Mouse (Mus musculus): Measurements from ENCODE around the gene Rptor. TPM values are rescaled to one million over a fixed set of nuclear protein-coding genes. Genes with fewer than 3 reads are reported as not detected.

The Rptor gene
- total RNA-seq, 2 experiments from 2014 or later = 62.9 to 67.5 TPM

DNA sequence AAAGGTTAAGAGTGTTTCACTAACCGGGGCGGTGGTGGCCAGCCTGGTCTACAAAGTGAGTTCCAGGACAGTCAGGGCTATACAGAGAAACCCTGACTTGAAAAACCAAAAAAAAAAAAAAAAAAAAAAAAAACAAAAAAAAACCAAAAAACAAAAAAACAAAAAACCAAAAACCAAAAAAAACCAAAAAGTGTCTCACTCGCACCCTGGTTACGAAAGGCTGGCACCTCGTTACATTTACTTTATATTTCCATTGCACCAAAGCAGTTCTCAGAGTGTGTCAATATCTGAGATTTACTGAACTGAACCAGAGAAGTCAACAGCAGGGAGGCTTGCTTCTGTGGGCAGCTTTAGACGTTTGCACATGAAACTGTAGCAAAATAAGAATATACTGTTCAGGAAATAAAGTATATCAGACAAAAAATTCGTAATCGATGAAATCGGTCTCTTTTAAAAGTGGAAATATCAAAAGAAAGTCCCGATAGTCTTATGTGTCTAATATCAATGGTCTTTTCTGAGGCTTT lies 466 bp upstream of the Rptor start:
- DNase-seq (ENCODE audit: low spot score in 2 of 2) = no peak
- intact Hi-C loops (cut with DNase I) = loop anchor here (5.0 kb wide), 2 partner anchors 55 to 100 kb away; partner anchors contain the start of gene Nptx1

GRCm38 (mm10) chr11:119603527-119603905 lies 811 bp downstream of the Rptor start:
- peak; percentile 18 to 25 for DNase-seq (ENCODE audit: low spot score in 2 of 2)
- intact Hi-C loops (cut with DNase I) = loop anchor here (5.0 kb wide), 2 partner anchors 56 to 101 kb away; partner anchors contain the start of gene Nptx1

- DNase-seq (ENCODE audit: low spot score in 2 of 2) = no peak
- intact Hi-C loops (cut with DNase I) = no loop called here
Observed at GRCm38 (mm10) chr11:119607464-119607863, 4.8 kb downstream of the Rptor start.

DNA sequence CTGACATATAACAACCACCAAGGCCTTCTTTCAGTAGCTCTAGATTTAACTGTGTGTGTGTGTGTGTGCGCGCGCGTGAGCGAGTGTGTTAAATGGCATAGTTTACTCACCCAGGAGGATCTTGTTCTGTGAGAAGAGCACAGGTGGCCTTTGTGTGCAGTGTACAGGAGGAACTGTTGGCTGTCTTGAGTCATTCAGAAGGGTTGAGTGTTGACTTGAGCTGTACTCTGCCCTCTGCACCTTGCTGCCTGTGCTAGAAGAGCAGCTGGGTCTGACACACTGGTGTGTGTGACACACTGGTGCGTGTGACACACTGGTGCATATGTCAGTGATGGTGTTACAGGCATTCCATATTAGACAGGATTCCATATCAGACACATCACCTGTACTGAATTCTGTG lies 8.8 kb downstream of the Rptor start:
- no peak for DNase-seq (ENCODE audit: low spot score in 2 of 2)
- intact Hi-C loops (cut with DNase I) = no loop called here

- no peak for DNase-seq (ENCODE audit: low spot score in 2 of 2)
- intact Hi-C loops (cut with DNase I) = no loop called here
Observed at GRCm38 (mm10) chr11:119612179-119612578, 9.5 kb downstream of the Rptor start.

DNA sequence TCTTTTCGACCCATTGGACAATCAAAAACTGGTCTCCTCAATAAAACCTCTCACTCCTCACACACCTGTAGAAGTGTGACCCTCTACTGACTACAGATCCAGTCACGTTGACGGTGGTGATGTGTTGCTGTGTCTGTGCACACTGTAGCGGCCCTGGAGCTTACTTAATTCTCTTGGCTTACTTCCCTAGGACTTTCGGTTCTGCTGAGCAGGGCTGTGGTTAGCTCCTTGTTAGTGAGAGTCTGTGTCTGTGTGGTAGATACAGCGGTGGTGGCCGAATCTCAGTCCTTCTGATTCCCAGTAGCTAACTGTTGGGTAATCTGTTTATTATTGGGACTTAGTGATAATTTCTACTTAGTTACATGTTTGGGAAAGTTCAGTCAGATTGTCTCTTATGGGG lies 12.4 kb downstream of the Rptor start:
- intact Hi-C loops (cut with DNase I) = loop anchor here (5.0 kb wide), 2 partner anchors 68 to 113 kb away; partner anchors contain the start of gene Nptx1
- DNase-seq (ENCODE audit: low spot score in 2 of 2) = no peak

GRCm38 (mm10) chr11:119618763-119619162 lies 16.1 kb downstream of the Rptor start:
- peak; percentile 24 to 46 for DNase-seq (ENCODE audit: low spot score in 2 of 2)

DNA sequence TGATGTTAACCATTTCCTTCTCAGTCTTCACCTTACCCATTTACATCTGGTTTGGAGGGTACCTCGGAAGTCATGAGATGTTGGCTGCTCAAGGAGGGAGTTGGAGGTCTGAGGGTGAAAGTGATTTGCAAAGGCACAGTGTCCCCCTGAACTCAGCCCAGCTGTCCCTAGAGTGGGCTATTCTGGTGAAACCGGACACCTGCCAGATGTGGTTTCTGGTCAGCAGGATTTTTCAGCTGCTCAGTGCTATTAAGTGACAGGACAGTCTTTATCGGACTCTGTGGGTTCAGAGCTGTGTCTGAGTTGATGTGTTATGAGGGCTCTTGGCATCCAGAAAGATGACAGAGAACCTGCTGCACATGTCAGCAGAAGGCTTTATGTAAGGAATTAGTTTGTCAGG lies 18.6 kb downstream of the Rptor start:
- intact Hi-C loops (cut with DNase I) = no loop called here

More at GRCm38 (mm10) chr11:119618763-119619162, 16.1 kb downstream of the Rptor start:
- intact Hi-C loops (cut with DNase I) = loop anchor here (5.0 kb wide), 2 partner anchors 71 to 116 kb away; partner anchors contain the start of gene Nptx1

DNA sequence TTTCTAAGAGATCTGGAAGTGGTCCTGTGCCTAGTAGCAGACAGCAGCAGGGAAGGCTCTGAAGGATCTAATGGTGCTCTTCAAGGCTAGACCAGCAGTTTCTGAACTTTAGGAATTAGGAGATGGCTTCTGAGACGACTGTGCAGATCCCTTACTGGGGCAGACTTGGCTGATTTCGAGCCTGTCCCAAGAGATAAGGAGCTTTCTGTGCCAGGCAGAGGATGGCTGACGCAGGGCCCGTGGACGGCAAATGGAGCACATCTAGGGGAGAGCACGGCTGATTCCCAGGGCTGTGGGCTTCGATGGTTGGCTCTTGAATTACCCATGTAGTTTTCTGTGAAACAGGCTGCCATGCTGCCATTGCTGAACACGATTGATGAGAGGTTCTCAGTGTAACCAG lies 21.1 kb downstream of the Rptor start:
- no peak for DNase-seq (ENCODE audit: low spot score in 2 of 2)
- intact Hi-C loops (cut with DNase I) = no loop called here

More for the DNA sequence above, 18.6 kb downstream of the Rptor start:
- no peak for DNase-seq (ENCODE audit: low spot score in 2 of 2)

DNA sequence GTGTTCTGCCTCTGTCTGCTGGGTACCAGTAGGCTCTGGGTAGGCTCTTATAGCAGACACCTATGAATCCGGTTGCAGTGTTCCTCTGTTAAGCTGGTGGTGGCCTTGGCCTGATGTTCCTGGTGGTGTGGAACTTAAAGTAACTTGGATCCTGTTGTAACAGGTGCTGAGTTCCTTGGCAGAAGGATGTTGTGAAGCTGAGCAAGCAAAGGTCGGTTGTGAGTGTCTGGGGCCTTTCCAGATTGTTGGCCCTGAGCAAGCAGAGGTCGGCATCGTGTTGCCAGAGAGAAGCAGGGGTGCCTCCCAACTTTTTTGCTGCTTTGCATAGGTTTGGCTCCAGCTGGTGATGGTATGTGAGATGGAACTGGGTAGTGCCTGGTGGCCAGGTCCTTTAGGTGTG lies 21.7 kb downstream of the Rptor start:
- no peak for DNase-seq (ENCODE audit: low spot score in 2 of 2)
- intact Hi-C loops (cut with DNase I) = no loop called here

GRCm38 (mm10) chr11:119624955-119625354 lies 22.2 kb downstream of the Rptor start:
- intact Hi-C loops (cut with DNase I) = no loop called here
- DNase-seq (ENCODE audit: low spot score in 2 of 2) = no peak

DNA sequence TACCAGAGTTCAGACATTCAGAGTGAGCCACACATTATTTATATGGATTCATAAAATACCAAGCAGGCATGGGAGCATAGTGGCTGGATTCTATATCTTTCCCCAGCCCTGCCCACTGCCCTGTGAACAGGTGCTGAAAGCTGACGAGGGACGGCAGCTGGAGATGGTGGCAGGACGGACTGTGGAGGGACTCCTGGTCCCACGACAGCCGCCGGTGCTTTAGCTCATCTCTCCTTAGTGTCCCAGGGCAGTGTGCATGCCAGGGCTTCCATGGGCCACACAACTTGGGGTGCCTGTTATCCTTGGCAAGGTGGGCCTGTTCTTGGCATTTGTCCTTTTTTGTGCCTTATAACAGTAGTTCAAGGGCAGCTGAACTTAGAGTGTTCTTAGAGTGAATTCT lies 22.8 kb downstream of the Rptor start:
- intact Hi-C loops (cut with DNase I) = no loop called here
- no peak for DNase-seq (ENCODE audit: low spot score in 2 of 2)

- intact Hi-C loops (cut with DNase I) = no loop called here
- no peak for DNase-seq (ENCODE audit: low spot score in 2 of 2)
Observed at GRCm38 (mm10) chr11:119625943-119626342, 23.2 kb downstream of the Rptor start.

DNA sequence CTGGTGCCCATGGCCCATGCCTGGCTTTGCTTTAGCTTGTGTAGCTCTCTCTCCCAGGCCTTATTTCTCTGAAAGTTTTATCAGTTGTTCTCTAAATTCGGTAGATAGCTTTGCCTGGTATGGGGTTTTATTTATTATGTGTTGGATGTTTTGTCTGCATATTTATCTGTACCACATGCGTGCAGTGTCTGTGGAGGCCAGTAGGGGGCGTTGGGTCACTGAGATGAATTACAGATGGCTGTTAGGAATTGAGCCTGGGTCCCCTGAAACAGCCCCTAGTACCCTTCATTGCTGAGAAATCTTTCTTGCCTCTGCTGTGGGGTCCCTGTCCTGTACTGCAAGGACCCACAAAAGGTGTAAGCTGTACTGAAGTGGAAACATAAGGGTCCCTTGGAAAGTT lies 24.5 kb downstream of the Rptor start:
- intact Hi-C loops (cut with DNase I) = no loop called here
- no peak for DNase-seq (ENCODE audit: low spot score in 2 of 2)

DNA sequence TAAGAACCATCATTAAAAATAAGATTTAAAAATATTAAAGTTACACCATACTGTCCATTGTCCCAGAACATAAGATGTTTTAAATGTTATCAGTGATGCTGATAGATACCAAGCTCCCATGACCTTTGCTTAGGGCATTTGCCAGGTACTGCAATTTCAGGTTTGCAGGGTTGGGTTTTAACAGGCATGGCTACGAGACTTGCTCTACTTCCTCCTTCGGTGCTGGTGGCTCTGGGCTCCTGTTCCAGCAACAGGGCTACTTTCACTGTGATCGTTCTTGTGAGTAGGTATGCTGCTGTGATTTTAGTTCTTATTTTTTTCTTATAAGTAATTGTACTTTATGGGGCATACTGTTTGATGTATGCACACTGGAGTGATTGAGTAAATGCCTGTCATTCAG lies 26.4 kb downstream of the Rptor start:
- DNase-seq (ENCODE audit: low spot score in 2 of 2) = no peak
- intact Hi-C loops (cut with DNase I) = no loop called here

- intact Hi-C loops (cut with DNase I) = no loop called here
- DNase-seq (ENCODE audit: low spot score in 2 of 2) = no peak
Observed at GRCm38 (mm10) chr11:119630329-119630728, 27.6 kb downstream of the Rptor start.

DNA sequence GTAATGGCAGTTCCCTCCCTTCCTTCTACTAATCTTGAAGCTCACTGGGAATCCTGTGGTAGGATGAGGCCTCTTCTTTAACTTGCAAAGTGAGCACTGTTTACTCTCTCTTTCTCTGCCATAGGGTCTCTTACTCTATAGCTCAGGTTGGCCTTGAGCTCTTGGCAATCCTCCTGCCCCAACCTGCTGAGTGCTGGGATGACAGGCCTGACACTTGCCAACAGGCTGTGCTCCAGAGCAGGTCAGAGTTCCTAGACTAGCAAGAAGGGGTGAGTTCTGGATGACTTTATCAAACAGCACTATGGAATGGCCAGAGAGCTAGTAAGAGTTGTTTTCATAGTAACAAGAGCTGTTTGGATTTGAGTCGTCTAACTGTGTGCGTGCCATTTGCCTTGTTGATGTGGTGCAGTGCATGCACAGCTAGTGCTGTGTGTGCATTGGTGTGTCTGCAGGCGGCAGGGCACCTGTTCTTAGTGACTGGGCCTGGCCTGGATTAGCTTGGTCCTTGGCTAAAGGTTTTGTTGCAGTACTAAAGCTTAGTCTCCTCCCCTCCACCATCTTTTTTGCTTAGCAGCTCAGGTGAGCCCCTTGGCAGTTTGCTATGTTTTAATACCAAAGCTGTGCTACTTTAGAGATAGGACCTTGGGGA lies 28.6 kb downstream of the Rptor start:
- DNase-seq (ENCODE audit: low spot score in 2 of 2) = no peak
- intact Hi-C loops (cut with DNase I) = no loop called here

DNA sequence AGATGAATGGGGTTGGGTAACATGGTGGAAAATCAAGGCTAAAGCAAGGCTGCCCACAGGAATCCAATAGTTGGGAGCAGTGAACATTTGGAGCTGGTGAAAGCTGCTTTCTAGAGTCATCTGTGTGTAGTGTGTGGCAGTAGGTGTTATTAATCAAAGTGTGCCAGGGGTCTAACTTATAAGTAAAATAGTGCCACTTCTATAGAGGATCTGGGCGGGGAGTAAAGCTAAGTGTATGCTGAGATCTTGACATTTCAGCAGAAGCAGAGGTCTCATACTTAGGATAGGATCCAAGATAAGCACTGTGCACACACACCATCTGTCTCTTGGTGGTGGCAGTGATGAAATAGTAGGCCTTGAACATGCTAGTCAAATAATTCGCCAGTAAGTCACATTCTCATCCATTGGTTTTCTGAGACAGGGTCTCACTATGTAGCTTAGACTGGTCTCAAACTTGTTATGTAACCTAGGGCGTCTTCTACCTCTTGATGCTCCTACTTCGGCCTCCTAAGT lies 33.7 kb downstream of the Rptor start:
- no peak for DNase-seq (ENCODE audit: low spot score in 2 of 2)

DNA sequence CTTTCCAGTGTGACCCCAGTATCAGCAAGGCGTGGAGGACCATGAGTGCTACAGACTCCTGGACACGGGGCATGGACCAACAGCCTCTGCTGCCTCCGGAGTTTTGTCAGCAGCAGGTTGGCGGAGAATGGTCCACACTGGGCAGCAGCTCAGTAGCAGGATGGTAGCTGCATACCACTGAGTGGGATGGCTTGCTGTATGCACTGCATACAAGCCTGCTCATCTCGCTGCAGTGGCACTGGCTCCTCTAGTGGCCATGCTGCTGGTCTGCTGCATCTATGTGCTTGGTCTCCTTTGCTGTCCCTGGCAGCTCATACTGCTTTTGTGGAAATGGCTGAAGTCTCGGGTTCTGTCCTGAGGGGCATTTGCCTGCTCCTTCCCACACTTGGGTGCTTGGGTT lies 34.8 kb downstream of the Rptor start:
- intact Hi-C loops (cut with DNase I) = no loop called here
- no peak for DNase-seq (ENCODE audit: low spot score in 2 of 2)

More for the DNA sequence above, 33.7 kb downstream of the Rptor start:
- intact Hi-C loops (cut with DNase I) = no loop called here

DNA sequence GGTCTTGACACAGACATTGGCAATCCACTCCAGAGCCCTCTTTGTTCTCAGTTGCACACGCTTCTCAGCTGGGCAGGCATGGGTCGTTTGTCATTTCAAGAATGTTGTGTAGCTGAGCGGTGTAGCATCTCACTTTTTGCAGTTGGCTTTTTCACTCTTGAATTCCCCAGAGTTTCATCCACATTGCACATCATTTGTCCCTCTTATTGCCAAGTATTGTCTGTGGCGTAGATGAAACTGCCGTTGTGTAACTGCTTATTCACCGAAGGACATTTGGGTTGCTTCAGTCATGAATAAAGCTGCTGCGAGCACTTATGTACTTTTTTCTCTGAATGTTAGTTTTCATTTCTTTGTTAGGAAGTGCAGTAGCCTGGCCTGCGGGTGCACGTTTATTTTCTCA lies 37.8 kb downstream of the Rptor start:
- DNase-seq (ENCODE audit: low spot score in 2 of 2) = no peak
- intact Hi-C loops (cut with DNase I) = no loop called here

DNA sequence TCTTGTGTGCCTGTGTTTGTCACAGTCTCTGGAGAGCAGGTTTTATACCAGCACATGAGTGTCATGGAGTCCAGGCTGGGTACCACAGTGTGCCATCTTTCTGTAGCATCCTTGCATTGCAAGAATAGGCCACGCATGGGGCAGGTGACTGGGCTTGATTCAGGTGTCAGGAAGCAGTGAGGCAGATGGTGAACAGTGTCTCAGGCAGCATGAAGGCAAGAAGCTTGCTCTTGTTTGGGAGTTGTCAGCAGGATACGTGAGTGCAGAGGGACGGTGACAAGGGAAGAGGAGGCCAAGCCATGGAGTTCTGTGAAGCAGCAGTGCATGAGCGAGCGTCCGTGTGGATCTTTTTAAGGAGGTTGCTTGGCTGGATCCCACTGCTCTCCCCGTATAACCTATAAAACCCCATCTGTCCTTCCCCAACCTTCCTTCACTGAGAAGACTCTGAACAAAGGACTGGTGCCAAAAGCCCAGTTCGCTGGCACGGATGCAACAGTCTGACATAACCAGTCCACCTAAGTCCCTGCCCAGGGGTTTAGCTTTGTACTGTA lies 39.2 kb downstream of the Rptor start:
- DNase-seq (ENCODE audit: low spot score in 2 of 2) = no peak
- intact Hi-C loops (cut with DNase I) = no loop called here

All from left cerebral cortex, postnatal 36 days (tissue).